Mouse (Mus musculus) gastrocnemius, adult 8-10 months (tissue): Measurements from ENCODE around the gene Tmem163. TPM values are rescaled to one million over a fixed set of nuclear protein-coding genes. Genes with fewer than 3 reads are reported as not detected.

ENCODE experiments used
- DNase-seq, 2 experiments: peaks; one replicate each; pipeline ENCODE4 v3.0.0; 2022; ENCODE audit warnings: low spot score in 2 of 2
- total RNA-seq, 4 experiments: library from RNA; stranded (reverse); gene quantifications; 2 replicates each; pipeline ENCODE4 v1.2.4; 2022

Gene Tmem163
- total RNA-seq, 4 experiments from 2014 or later, result not detected

DNA sequence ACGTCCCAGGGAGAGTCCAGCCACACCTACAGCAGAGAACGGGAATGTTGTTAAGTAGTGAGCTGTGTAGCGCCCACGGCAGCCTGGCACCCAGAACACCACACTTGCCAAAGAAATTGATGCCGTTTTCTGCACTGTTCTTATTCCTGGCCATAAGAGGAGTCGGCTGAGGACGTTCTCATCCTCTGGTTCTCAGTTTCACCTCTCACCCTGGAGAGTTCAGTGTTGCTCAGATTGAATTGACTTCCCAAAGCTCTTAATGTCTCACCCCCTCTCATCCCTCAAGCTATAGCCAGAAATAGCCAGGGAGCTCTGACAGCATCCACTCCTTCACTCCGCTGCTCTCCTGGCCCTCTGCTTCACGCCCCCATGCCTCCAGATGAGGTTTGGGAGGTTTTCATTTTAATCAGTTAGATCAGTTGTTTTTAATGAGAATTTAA is 239.9 kb downstream of the Tmem163 start:
- DNase-seq, result no peak

DNA sequence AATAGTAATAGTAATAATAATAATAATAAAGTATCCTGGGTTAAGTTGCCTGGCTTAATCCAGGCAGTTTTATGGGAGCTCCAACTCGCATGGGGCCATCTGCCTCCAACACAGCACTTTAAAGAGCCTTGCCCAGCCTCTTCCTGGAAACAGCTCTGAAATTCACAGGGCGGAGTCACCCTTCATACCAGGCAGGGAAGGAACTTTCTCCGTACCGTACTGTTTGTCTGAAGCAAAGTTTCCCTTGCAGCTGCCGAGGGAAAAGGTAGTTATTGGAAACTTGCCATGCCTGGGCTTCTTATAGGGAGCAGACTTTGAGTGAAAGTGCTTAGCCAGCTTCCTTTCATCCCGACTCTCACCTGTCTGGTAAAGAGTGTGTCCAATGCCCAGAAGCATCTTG is 242.3 kb downstream of the Tmem163 start:
- DNase-seq, result no peak

Other genes starting within 250 kb of the Tmem163 start
- gene Acmsd, start 49.9 kb upstream of the Tmem163 start, total RNA-seq, result not detected
- gene Ccnt2, start 94.6 kb upstream of the Tmem163 start, total RNA-seq, result 10 to 100 TPM; 17.4 to 19.4 (median 19.1) TPM
- gene Map3k19, start 175.5 kb upstream of the Tmem163 start, total RNA-seq, result under 1 TPM in 1 of 4 experiments, not detected in 3; 0.08 TPM
- 10 to 100 TPM; 21.4 to 25.3 (median 23.2) TPM for gene Rab3gap1, start 189.2 kb upstream of the Tmem163 start, total RNA-seq